Mouse (Mus musculus) layer of hippocampus, postnatal 25 days (tissue): ENCODE results near the gene Arhgef38. TPM values are rescaled to one million over a fixed set of nuclear protein-coding genes. Genes with fewer than 3 reads are reported as not detected.

Experiments used
- DNase-seq, 2 experiments: peaks; one replicate each; pipeline ENCODE4 v3.0.0; 2022; ENCODE audit warnings: mixed read lengths in 2 of 2, low spot score in 1 of 2; ENCODE audit errors: extremely low spot score in 1 of 2
- total RNA-seq, 2 experiments: library from RNA; stranded (reverse); gene quantifications; 2 replicates each; pipeline ENCODE4 v1.2.3; 2021

Arhgef38 gene
- total RNA-seq, 2 experiments from 2014 or later, result not detected

- DNase-seq, result no peak
Measured at GRCm38 (mm10) chr3:133094305-133094704, 140.4 kb downstream of the Arhgef38 start.

DNA sequence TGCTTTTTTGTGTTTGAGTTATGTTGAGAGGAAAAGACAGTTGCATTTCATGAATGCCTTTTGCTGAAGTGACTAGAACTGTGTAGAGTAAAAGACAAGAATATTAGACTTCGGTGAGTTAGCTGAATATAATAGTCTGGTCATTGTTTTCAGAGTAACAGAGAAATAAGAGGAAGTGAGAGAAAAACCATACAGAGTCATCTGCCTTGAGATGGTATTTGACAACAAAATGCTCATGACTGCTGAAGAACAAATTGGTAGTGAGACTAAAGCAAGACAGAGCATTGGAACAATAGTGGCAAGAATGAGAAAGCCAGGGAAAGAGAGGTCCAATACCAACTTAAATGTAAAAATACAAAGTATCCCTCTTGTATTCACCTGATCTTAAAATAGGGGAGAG, 141.8 kb downstream of the Arhgef38 start:
- DNase-seq, result no peak

DNA sequence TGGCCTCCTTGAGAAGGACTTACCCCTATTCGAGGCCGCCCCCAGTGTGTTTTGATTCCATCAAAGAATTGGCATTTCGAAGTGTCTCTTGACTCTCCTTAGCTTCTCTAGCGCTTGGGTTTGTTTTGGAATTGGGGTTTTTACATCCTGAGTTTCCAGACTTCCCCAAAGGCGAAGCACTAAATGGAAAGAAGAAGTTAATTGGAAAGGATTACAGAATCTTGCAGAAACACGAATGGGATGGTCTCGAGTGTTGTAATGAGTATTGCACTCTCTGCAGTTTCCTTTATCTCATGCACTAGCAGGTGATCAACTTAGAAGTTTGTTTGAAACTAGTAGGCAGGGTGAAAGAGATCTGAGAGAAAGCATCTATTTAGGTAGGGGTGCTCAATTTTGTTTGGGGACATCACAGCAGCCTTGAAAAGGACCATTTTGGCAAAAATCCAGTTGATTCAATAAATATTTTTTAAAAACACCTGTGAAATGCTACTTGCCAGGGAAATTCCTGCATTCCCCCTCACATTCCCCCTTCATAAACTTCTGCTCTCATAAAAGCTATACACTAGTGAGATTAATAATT, 142.4 kb downstream of the Arhgef38 start:
- DNase-seq, result no peak

DNA sequence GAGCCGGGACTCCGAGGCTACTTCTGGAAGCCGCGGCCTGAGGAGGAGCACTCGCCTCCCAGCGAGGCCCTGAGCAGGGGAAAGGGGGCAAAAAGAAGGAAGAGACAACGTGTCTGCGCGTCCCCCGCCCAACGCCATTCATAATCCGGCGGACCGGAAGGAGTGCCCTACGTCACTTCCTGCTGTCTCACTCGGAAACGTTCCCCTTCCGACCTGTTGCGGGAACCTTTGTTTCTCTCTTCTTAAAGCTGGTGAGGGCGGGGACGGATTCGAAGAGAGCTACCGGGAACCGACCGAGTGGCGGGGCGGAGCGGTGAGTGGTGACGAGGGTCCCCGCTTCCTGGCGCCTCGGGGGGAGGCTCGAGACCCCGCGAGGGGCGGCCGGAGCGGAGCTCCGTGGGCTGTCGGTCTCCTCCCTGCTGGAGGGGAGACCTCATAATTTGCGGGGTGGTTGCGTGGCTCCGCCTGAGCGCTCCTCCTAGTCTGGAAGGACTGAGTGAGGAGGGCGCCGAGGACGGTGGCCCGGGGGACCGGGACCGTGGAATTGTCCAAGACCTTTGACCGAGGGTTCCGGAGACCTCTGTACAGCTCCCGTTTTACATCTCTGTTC, 143.0 kb downstream of the Arhgef38 start, which contains the start of the genes Ints12 and Gstcd:
TSS of gene Ints12 (plus strand) at position 177 of the 610 bp plus-strand sequence.
TSS of gene Gstcd (minus strand) at position 370 of the 610 bp plus-strand sequence.
- peak; percentile 85 to 88 for DNase-seq

- DNase-seq, result peak in 1 of 2 experiments; percentile 46
Measured at GRCm38 (mm10) chr3:133091121-133091663, 143.6 kb downstream of the Arhgef38 start.

- no peak for DNase-seq
Measured at GRCm38 (mm10) chr3:133090247-133091120, 144.3 kb downstream of the Arhgef38 start.

DNA sequence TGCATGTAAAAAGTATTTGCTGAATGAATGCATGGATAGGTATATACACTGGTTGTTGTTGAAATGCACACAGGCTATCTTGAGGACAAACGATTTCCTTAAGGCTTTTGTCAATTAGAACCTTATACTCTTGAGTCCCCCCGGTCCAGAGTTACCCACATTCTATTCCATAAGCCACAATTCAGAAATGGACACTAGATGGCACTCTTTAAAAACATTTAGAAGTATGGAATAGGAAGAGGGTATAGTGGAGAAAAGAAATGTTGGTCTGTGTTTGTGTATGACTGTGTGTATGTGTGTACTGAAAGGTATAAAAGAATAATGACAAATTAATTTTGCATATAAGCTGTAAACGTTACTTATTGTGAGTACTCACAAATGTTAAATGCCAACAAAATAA, 148.9 kb downstream of the Arhgef38 start:
- DNase-seq, result no peak

DNA sequence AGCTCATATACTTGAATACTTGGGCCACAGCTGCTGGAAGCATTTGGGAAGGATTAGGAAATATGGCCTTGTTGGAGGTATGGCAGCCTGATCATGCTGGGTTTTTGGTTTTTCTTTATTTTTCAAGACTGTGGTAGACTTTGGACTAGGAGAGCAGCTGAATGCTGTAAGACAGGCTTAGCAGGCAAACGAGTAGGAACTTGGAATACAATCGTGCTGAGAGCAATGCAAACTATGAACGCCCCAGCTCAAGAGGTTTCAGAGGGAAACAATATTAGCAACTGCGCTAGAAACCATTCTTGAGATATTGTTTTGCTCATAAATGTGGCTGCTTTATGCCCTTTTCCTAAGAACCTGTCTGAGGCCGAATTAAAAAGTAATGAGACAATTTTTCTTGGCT, 152.0 kb downstream of the Arhgef38 start:
- no peak for DNase-seq

- no peak for DNase-seq
Measured at GRCm38 (mm10) chr3:133075560-133075959, 159.2 kb downstream of the Arhgef38 start.

Other genes with a start within 250 kb of the Arhgef38 start
- gene Ints12, start 143.1 kb downstream of the Arhgef38 start, total RNA-seq, result 10 to 100 TPM; 11.0 to 14.8 TPM
- 1 to 10 TPM; 8.1 to 9.1 TPM for gene Gstcd, start 142.9 kb downstream of the Arhgef38 start, total RNA-seq
- gene Ppa2, start 75.2 kb upstream of the Arhgef38 start, total RNA-seq, result 10 to 100 TPM; 41.9 to 47.8 TPM